Mouse (Mus musculus) inflammation-experienced regulatory T-cells, adult 16 weeks (primary cell): Measurements from ENCODE around the gene Sumf2. TPM values are rescaled to one million over a fixed set of nuclear protein-coding genes. Genes with fewer than 3 reads are reported as not detected.

ENCODE experiments used
- polyA plus RNA-seq: library from polyadenylated mRNA; unstranded; fragments of 100-300 nt; shearing (Covaris generic); gene quantifications from one replicate; pipeline ENCODE4 v1.2.1, GENCODE M21; 2017

The Sumf2 gene
- 34.8 TPM for polyA plus RNA-seq

DNA sequence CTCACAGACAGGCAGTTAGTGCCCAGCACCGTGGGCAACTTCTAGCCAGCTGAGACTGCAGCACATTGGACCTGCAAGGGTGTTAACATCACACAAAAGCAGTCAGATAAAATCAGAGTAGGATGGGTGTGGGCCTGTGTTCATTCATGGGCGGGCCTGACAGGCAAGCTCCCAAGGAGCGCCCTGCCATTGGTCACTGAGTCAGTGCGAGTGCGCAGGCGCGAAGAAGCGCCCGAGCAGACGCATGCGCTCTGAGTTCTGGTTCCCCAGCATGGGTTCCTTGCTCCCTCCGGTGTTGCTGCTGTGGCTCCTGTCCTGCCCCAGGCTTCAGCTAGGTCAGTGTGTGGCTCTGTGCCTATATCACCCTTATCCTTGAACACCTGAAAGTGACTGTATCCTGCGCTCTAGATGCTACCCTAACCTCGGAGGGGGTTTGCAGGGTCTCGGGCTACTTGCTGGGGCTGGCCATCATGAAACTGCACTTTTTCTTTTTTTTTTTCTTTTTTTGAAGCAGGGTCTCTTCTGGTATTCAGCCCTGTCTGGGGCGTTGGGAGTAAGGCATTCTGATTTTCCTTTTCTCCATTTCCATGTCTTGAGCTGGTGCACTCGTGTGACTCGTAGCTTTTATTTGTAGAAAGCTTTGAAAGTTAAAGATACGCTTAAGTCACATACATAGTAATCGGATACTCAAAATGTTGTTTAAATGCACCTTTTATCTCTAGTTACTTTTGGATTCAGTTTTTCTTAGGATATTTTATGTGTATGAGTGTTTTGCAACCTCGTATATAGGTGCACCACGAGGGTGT lies at the start of gene Sumf2:
Gene Sumf2, plus strand, starts transcription at position 235 of the 806 bp plus-strand sequence.

DNA sequence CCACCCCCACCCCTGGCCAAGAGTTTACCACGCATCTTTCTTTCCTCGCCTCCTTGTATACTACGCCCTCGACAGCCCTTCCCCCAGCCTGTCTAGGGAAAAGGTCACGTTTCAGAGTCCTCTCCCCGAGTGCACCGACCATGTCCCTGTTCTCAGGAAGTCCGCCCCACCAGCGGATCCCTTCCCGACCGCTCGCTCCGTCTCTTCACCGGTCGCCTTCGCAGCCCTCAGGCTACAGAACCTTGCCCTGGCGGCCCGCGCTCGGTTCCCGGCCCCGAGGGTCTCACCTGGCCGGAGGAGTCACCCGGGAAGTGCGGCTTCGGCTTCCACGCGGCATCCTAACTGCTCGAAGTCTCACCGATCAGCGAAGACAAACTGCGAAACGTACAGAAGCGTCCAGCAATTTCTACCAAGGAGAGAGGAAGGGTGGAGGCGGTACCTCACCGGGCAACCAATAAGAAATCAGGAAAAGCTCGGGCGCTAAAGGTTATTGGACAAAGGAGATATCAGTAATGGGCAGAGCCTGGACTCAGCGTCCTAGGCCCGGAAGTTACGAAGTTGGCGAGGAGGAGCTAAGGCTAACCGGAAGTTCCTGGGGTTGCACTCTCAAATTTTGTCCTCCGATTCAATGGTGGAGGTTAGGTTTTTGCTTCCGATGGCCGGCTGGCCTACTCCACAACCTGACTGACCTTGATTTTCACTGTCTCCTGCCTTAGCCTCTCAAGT lies 40.3 kb downstream of the Sumf2 start, which contains the start of gene Chchd2:
Gene Chchd2, minus strand, starts transcription at position 560 of the 726 bp plus-strand sequence.

DNA sequence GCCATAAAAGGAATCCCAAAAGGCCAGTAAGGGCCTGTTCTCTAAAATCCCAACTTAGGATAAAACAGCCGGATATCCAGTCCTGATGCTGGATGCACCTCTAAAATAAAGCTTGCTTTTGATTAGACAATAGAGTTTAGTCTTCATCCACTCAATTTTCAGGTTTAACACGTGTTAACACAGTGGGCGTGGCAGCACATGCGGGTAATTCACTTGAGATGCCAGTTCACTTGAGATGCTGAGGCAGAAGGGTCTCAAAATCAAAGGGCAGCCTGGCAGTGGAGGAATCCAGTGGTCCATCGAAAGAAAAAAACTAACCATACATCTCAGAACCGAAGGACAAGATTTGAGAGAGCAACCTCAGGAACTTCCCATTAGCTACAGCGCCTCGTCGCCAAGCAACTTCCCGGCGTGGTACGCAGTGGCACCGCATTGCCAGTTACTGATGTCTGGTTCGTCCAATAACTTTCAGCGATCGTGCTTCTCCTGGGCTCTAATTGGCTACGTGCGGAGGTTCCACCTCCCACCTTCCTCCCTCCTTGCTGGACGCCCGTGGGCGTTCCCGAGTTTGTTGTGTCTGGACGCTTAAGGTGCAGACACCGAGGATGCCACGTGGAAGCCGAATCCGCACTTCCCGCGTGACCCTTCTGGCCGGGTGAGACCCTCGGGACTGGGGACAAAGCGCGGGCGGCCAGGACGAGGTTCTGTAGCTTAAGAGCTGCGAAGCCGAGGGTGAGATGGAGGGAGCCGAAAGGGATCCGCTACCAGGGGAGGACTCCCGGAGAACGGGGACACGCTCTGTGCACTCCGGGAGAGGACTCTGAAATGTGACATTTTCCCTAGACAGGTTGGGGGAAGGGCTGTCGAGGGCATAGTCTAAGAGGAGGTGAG lies 48.7 kb downstream of the Sumf2 start, which contains the start of gene Zbed5:
Gene Zbed5, plus strand, starts transcription at position 526 of the 891 bp plus-strand sequence.

DNA sequence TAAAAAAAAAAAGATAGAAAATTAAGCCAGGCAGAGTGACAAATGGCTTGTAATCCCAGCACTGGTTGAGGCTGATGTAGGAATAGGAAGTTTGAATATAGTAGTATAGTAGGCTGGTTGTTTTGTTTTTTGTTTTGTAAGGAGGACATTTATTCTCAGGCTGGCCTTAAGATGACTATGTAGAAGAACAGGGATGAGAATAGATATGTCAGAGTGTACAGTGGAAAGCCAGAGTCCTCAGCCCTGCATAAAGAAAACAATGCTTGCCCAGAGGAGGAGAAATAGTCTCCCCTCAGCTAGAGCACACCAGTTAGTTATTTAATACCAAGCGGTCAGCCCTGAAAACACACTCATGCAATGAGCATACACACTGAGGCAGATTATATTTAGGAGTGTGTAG lies 51.7 kb downstream of the Sumf2 start, which contains the start of gene Phkg1:
Gene Phkg1, minus strand, starts transcription at position 101 of the 400 bp plus-strand sequence.

DNA sequence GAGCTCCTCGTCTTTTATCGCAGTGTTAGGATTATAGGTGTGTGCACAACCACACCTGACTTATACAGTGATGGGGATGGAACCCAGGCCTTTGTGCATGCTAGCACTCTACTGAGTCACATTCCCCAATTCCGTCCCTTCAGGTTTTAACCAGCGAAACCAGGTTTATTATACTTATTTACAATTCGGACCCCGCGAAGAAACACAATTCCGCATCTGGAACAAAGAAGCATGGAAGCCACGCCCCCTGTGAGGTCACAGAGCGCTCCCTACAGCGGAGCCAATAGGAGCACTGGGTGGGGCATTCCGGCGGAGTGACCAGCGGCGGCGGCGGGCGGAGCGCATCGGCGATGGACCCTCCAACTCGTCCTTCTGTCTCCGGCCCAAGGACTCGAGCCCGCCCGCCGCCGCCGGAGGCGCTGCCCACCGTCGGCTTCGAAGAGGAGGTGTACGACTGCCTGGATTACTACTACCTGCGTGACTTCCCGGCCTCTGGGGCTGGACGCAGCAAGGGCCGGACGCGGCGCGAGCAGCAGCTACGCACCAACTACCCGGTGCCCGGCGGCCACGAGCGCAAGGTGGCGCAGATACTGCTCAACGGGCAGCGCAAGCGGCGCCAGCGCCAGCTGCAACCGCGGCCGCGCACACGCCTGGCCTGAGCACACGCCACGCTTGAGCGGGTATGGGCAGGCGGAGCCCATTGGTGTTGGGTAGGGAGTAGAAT lies 61.6 kb downstream of the Sumf2 start, which contains the start of gene Nupr1l:
Gene Nupr1l, plus strand, starts transcription at position 299 of the 724 bp plus-strand sequence.

Other genes starting within 250 kb of the Sumf2 start
- 4.8 TPM for gene Zfp11, start 176.9 kb upstream of the Sumf2 start, polyA plus RNA-seq
- not detected for gene Sept14, start 138.5 kb upstream of the Sumf2 start, polyA plus RNA-seq
- 127 TPM for gene Mrps17, start 131.5 kb upstream of the Sumf2 start, polyA plus RNA-seq
- 32.4 TPM for gene Nipsnap2, start 121.9 kb upstream of the Sumf2 start, polyA plus RNA-seq
- gene Psph, start 59.5 kb upstream of the Sumf2 start, polyA plus RNA-seq, result 70.0 TPM
- 481 TPM for gene Chchd2, start 40.5 kb downstream of the Sumf2 start, polyA plus RNA-seq
- gene Zbed5, start 48.7 kb downstream of the Sumf2 start, polyA plus RNA-seq, result 2.7 TPM
- gene Phkg1, start 51.6 kb downstream of the Sumf2 start, polyA plus RNA-seq, result 0.13 TPM
- not detected for gene Nupr1l, start 61.6 kb downstream of the Sumf2 start, polyA plus RNA-seq
- gene Vkorc1l1, start 95.0 kb downstream of the Sumf2 start, polyA plus RNA-seq, result 7.3 TPM
- 63.8 TPM for gene Gusb, start 156.1 kb downstream of the Sumf2 start, polyA plus RNA-seq
- gene Asl, start 182.3 kb downstream of the Sumf2 start, polyA plus RNA-seq, result 98.1 TPM
- 53.4 TPM for gene Crcp, start 182.3 kb downstream of the Sumf2 start, polyA plus RNA-seq
- gene Tpst1, start 226.3 kb downstream of the Sumf2 start, polyA plus RNA-seq, result 2.4 TPM